Mouse (Mus musculus) adrenal gland, postnatal 14 days (tissue): ENCODE measurements around the gene Mafb. TPM values are rescaled to one million over a fixed set of nuclear protein-coding genes. Genes with fewer than 3 reads are reported as not detected.
A peak's percentile ranks its signal among the peaks of the same experiment; 100 is the strongest.

Experiments
- DNase-seq: peaks from one replicate; pipeline ENCODE4 v3.0.0; 2021; ENCODE audit warnings: mixed read lengths
- long read RNA-seq, 2 experiments: library from polyadenylated mRNA; stranded (forward); transcript quantifications; one replicate each; pipeline ENCODE4 v2.0.0; 2021
- total RNA-seq: library from RNA; stranded (reverse); gene quantifications from 2 replicates; pipeline ENCODE4 v1.2.3, GENCODE M21; 2021

Mafb gene
- 21.0 and 23.4 TPM in 2 replicates for total RNA-seq
- long read RNA-seq, experiment 1, transcript Mafb-201 (1 exons, 3,363 nt), result major isoform, 9 of 9 reads
- long read RNA-seq, experiment 1, partial matches to known transcripts, result 0 of 9 reads
- long read RNA-seq, experiment 1, other reads (novel, unspliced or antisense), result 0 of 9 reads
- long read RNA-seq, experiment 2, transcript Mafb-201 (1 exons, 3,363 nt), result major isoform, 12 of 12 reads
- long read RNA-seq, experiment 2, partial matches to known transcripts, result 0 of 12 reads
- long read RNA-seq, experiment 2, other reads (novel, unspliced or antisense), result 0 of 12 reads

DNA sequence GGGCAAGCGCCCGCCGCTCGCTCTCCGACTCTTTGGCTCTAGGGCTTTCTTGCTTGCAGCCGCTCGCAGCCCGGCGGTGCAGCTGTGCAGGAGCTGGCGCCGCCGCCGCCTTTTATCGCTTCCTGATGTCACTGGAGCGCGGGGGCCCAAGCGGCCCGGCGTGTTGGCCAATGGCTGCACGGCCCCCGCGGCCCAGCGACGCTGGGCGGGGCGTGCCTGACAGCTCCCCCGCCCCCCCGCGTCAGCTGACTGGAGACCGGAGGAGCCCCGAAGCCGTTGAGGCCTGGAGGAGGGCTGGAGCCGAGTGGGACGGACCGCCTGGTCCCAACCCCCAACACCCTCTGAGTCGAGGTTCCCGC lies at the start of gene Mafb:
Gene Mafb, minus strand, starts transcription at position 86 of the 359 bp plus-strand sequence.
- peak; percentile 97 for DNase-seq

DNA sequence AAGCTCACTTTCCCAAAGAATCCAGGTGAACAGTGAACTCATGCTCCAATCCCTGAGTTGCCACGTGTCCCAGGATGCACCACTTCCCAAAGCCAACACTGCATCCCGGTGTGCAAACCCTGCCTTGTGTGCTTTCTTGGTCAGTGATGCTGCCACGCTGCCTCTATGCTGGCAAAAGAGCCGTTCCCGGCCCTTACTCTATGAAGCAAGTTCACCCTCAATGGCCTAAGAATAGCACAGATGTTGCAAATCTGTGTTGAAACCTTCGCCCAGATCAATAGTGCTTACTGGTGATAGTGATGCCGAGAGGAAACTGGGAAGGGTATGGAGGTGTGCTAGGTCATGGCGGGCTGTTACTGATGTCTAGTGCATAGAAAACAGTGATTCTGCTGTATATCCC lies 48.3 kb upstream of the Mafb start:
- DNase-seq, result no peak

DNA sequence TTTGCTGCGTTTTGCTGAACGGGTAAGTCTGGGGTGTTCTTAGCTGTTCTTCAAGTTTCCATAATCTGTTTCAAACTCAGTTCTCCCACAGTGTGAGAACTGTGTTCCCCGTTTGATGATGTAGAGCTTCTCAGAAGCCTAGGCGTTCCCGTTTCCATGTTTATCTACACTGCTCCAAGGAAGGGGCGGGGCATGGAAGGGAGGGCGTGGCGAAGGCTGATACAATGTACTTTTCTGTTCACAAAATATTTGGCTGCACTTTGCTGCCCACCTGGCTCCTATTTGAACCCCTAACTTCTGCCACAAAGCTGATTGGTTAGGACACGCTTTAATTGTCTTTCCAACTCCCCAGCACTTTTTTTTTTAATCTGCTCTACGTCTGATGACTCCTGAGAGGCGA lies 47.9 kb upstream of the Mafb start:
- DNase-seq, result no peak

DNA sequence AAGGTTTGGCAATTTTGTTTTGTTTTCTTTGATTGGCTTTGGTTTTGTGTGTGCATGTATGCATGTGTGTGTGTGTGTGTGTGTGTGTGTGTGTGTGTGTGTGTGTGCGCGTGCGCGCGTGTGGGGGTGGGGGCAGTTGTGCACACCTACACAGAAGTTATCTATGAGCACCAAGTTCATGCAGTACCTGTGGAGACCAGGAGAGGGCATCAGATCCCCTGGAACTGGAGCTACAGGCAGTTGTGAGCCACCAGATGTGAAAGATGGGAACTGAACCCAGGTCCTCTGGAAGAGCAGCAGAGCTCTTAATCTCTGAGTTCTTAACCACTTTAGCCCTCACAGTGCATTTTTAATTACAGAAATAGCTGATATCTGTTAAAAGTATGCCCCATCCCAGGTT lies 47.1 kb upstream of the Mafb start:
- DNase-seq, result no peak

DNA sequence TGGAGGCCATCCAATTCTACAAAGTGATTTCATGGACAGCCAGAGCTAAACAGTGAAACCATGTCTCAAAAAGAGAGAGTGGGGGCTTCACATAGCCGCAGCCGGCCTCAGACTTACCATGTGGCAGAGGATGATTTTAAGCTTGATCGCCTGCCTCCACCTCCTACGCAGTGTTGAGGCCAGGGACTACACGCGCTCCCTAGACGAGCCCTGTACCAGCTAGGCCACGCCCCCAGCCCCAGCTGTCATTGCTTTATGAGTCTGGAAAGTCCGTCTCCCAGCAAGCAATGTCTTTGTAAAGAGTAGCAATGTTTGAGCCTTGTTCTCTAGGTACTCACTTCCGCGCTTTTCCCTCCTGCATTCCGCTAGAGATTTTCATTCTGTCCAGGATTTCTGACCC lies 46.2 kb upstream of the Mafb start:
- DNase-seq, result peak; percentile 14

DNA sequence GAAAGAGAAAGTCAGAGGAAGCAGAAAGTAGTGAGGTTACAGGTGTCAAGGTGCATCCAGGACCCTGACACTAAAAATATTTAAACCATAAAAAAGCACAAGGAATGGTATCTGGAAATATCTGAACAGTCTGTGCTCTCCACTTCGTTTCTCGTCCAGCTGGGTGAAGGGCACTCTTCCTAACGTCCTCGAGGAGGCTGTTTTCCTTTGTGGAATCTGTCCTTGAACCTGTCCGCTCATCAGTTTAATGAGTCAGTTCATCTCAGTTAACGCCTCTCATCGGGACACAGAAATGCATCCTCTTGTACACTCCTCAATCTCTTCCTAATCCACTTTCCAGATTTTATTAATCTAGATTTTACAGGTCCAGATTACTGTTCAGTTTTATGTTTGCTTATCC lies 44.6 kb upstream of the Mafb start:
- peak; percentile 15 for DNase-seq

DNA sequence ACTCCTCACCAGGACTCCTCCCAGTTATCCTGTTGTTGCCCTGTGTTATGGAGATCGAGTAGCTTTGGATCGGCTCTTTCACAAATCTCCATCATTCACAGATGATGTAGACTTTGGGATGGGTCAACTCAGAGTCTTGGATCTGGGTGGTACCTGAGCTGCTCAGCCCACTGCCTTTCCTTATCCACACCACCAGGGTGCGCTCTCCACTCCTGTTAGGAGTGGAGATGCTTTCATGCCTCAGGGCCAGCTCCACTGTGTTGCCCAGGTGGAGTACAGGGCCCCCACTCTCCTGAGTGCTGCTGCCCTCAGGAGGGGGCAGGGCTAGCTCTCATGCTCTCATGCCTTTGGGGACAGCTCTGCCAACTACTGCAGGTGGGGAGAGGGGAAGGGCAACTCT lies 40.9 kb upstream of the Mafb start:
- DNase-seq, result no peak

DNA sequence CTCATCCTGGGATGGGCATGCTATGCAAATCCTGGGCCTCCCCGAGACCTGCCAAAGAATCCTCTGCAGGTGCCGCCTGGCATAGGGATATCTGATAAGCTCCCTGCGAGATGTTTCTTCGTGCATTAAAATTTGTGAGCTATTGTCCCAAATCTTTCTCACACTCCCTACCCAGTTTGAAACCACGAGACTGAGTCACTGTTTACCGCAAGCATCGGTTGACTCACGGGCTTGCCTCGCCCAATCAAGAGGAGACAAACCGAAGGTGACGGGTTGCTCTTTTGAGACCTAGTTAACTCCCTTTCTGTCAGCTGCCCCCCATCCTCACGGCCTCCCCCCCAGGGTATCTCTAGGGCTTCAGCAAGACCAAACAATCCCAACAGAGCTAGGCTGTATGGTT lies 30.9 kb upstream of the Mafb start:
- DNase-seq, result no peak

DNA sequence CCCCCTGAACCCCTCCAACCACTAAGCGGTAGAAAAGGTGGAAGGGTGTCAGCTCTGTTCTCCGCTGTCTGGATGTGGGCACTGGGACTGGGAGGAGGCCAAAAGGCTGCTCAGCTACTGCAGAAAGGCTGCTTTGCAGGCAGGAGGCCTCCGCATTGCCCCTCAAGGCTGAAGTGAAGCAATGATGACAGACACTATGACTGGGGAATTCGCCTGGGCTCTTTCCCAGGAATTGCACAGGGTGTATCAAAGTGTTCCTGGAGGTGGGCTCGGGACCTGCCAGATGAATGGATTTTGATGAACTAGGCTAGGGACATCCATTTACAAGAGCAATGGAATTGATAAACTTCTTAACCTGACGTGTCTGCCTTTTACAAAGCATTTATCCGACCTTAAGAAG lies 27.9 kb upstream of the Mafb start:
- DNase-seq, result peak; percentile 47

DNA sequence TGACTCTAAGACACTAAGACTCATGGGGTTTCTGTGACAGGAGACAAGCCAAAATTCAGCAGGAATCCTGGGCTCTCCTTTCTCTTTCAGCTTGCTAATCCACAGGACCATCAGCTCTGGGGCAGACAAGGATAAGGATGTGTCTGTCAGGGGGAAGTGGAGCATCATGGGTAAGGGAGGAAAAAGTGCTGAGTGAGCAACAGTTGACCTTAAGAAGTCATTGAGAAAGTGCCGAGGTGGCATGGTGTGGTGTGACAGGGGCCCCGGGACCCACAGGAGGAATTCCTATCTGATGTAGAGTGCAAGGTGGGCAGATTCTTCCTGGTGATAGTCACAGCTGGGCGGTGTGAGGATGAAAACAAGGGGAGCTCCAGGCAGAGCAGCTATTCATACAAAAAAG lies 25.8 kb upstream of the Mafb start:
- no peak for DNase-seq

DNA sequence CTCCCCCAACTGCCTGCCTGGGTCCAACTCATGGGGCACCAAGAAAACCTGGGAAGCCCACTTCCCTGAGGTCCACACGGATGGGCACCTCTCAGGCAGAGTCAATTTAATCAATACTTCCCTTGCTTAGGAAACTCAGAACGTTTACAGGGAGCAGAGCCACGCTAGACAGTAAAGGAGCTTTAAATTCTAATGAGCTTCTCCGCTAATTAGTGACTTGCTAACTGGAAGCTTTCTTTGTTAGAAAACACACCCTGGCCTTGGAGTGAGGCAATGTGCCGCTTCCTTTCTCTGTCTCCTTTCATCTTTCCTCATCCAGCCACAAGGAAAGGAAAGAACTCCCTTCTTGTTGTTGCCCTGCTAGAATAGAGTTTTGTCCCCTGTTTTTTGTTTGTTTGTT lies 21.7 kb upstream of the Mafb start:
- DNase-seq, result no peak

DNA sequence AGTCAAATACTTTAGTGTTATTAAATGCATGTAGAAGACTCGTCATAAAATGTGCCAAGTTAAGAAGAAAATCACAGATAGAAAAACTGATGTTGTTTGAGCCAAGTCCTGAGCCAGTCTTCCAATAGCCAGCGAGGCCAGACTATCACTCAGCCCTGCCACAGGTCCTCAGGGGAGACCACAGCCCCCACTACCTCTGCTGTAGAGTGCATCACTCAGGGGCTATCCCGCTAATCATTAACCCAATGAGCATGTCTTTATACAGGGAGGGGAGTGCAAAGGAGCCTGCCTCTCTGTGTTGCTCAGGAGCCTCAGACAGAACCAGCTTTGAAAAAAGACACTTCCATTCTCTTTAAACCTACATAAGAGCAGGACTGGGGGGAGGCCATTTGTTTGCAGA lies 16.6 kb upstream of the Mafb start:
- DNase-seq, result no peak

DNA sequence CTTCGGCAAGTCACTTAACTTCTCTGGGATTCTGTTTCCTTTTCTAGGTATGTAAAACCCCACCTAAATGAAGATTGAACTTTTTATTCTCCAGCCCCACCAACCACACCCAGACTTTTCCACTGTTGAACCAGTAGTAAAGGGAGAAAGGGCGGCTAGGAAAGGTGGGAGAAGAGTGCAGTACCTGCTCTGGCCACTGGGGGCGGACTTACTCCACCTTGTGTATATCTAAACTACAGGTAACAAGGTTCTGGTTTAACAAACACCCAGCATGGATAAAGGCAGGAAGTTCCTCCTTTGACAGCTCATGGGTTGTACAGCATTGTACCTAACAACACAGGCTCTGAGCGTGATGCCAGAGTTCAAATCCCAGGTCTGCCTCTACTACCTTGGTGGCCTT lies 11.4 kb upstream of the Mafb start:
- peak; percentile 62 for DNase-seq

DNA sequence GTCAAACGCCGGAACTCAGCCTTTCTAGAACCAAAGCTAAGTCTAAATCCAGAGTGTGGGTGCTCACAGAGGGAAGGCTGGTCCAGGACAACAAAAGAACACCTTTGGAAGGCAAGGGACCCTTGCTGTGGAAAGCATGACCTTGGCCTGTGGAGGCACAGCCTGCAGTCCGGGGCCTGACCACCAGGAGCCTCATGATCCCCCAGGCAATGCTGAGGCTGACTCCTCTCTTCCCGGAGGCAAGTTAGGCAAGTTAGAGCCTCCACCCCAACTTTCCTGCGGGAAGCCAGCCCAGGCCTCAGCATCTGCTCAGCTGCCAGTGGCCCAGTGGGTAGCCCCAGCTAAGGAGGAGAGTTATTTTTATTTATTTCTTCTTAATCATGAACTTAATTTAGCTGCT lies 9.4 kb upstream of the Mafb start:
- peak; percentile 1 for DNase-seq

DNA sequence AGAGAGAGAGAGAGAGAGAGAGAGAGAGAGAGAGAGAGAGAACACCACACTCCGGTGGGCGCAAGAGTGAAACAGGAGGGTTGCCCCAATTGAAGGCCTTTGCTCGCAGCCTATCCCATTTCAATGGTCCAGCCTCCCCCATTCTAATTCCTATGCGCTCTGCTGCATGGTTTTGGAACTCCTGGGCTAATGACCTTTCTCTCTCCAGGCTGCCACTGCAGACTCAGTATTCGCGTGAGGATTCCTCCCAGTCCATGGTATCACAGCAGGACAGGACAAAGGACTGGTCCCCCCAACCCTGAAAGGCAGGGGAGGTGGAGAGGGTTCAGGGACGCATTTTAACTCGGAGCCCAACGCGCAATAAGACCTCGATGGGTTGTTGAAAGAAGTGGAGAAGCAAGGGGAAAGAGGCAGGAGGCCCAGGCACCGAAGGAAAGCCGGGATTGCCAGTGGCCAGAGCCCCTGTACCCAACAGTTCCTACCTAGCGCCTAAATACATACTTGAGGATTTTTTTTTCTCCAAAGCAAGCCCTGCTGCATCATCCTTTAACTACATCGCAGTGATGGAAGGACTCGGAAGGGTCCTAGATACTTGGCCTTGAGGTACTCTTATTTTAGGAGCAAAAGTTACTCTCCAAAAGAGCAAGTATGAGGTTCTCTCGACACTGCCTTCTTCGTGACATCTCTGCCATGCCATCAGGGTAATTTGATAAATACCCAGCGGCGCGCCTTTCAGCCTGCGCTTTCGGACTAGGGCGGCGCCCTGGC lies 3.0 kb upstream of the Mafb start:
- no peak for DNase-seq

DNA sequence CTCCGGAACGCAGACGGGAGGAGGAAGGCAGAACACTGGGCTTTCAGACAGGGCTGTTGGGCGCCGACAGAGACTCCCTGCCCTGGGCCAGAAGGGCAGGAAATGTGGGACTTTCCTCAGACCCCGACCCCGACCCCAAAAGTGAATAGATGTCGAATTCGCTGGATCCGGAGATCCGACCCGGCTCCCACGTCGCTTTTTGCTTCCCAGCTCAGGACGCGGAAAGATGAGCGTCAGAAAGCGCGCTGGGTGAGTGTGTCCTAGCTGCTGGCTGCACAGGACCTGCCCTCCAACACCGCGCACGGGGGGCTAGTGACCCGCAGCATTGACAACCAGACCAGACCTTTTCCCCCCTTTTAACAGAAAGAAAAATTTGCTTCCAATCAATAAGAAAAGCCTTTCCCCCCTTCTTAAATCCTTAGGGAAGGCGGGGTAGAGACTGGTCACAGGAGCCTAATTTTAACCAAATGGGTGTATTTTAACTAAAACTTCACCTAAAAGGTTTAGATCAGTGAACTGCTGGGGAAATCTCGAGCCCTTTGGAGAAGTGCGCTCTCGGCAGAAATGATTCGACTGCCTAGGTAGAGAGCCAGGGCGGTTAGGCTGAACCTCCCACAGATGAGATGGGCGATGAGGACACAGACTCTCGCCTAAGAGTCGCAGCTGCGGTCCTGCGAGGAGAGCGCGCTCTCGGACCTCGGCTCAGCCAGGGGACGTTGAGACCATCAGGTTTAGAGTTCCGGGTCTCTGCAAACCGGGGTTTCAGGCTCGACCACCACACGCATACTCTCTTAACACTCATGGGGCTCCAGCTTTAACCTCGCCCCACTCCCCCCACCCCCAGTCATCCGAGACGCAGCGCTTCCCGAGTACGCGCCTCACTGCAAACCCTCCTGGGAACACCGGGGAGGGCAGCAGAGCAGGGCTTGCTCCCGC lies 1.8 kb upstream of the Mafb start:
- no peak for DNase-seq

DNA sequence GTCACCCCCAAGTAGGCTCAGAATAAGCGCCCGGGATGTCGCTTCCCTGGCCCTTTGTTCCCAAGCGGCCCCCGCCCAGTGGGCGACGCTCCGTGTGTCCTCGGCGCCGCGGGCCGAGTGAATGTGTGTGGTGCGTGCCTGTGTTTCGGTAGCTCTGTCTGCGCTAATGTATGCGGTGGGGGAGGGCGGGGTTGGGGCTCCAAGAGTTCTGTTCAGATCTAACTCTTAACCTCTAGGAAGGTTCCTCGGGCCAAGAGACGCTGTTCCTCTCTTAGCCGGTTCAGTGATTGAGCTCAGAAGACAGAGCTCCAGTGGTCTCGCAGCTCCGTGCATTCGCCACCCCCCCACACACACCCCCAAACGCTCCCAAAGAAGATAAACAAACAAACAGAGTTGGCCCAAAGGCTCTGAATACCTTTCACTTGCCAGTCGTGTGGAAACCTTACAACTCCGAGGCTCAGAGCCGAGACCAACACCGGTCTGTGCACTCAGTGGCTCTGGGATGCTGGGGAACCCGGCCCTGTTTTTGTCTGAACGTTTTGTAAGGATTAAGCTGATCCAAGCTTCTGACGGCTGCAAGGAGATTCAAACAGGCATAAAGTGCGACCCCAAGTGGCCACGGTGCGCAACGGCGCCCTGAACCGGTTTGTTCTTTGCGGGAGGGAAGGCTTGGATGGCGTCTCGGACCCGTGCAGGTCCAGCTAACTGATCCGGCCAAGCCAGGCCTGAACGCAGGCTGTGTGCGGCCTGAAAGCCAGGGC lies 763 bp upstream of the Mafb start:
- peak; percentile 93 for DNase-seq

DNA sequence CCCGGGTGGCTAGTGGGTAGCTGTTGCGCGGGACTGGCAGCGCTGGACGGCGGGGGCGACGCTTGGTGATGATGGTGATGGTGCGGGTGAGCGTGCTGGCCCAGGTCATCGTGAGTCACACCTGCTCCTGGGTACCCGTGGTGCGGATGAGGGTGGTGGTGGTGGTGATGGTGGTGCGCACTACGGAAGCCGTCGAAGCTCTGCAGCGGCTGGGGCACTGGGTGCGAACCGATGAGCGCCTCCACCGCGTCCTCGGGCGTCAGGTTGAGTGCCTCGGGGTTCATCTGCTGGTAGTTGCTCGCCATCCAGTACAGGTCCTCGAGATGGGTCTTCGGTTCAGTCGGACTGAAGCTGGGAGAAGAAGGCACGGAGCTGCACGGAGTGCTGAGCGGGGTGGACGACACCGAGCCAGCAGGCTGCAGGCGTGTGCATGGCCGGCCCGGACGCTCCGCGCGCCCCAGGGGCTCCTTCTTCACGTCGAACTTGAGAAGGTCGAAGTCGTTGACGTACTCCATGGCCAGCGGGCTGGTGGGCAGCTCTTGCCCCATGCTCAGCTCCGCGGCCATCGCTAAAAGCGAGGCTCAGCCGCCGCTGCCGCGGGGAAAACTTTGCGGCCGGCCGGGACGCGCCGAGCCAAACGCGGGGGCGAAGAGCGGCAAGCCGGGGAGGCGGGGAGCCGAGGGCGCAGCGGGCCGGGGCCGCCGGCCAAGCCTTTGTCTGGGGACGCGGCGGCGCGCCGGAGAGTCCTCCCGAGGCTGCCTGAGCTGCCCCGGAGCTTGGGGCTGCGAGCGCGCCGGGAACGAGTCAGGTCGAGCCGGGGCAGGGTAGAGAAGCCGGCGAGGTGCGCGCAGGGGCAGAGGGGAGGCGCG lies 520 bp downstream of the Mafb start:
- peak; percentile 29 for DNase-seq

DNA sequence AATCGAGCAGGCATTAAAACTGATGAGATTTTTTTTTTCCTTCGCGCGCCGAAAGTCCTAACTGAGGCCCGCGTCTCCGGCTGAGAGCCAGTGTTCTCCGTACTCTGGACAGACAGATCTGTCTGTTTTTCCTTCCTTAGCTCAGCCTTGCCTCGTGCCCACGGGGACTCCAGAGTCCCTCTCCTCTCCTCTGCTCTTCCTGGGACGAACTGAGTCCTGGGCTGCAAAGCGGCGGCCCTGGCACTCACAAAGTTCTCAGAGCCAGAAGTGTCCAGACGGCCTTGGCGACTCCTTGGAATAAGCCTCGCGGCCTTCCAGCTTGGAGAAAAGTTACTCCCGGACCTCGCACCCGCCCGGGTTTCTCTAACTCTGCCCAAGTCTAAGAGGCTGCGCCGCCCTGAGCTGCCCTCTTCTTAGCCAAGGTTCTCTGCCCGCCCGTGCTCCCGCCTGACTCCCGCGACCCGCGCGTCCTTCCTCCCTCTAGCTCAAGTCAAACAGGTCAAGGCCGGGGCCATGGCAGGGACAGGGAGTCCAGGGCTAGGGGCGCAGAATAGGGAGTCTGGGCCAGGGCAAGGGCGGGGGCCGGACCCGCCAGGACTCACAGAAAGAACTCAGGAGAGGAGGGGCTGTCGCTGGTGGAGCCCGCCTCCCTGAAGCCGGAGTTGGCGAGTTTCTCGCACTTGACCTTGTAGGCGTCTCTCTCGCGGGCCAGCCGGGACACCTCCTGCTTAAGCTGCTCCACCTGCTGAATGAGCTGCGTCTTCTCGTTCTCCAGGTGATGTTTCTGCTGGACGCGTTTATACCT lies 1.6 kb downstream of the Mafb start:
- peak; percentile 74 for DNase-seq

DNA sequence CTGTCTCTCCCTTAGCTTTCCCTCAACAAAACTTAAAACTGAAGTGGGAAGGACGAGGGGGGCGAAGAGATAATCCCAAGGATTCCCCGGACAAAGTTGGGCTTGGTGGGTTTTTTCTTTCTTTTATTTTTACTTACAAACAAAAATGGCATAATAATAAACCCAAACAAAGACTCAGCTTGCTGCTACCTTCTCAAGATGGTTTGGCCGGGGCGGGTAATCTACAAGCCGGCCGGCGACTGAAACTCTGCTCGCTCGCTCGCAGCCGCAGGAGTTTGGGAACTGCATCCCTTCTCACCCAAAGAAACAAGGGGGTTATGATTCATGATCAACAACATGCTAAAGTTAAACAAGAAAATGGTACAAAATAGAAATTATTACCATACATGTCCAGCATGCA lies 2.2 kb downstream of the Mafb start:
- DNase-seq, result no peak
